Mouse (Mus musculus) heart, embryonic 15.5 days (tissue): ENCODE data around the gene Kcnq1. TPM values are rescaled to one million over a fixed set of nuclear protein-coding genes. Genes with fewer than 3 reads are reported as not detected.

Source experiments
- ATAC-seq: fragments of 200-750 bp; cut with Nextera tagmentation; replicated peaks from 2 replicates; pipeline ENCODE4 v1.8.0; 2017; ENCODE audit warnings: low read depth, moderate TSS enrichment; ENCODE audit not compliant: insufficient number of reproducible peaks, insufficient read depth, low FRiP score
- H3K27ac ChIP-seq: fragments of 300-500 bp; sonication (generic); 2 replicates; pipeline ENCODE4 v1.5.1; 2015; ENCODE audit warnings: mild to moderate bottlenecking, inconsistent platforms
- H3K27me3 ChIP-seq: fragments of 300-500 bp; sonication (generic); 2 replicates; pipeline ENCODE4 v1.6.1; 2015; ENCODE audit warnings: inconsistent platforms
- H3K36me3 ChIP-seq: fragments of 300-500 bp; sonication (generic); 2 replicates; pipeline ENCODE4 v1.6.1; 2015; ENCODE audit warnings: mild to moderate bottlenecking, inconsistent platforms
- H3K4me1 ChIP-seq: fragments of 300-500 bp; sonication (generic); replicated peaks from 2 replicates; pipeline ENCODE4 v1.6.1; 2015; ENCODE audit warnings: inconsistent platforms
- H3K4me2 ChIP-seq: fragments of 300-500 bp; sonication (generic); 2 replicates; pipeline ENCODE4 v1.6.1; 2015; ENCODE audit warnings: inconsistent platforms, mild to moderate bottlenecking, moderate library complexity
- H3K4me3 ChIP-seq: fragments of 300-500 bp; sonication (generic); 2 replicates; pipeline ENCODE4 v1.5.1; 2015; ENCODE audit warnings: mild to moderate bottlenecking, inconsistent platforms
- H3K9ac ChIP-seq: fragments of 300-500 bp; sonication (generic); 2 replicates; pipeline ENCODE4 v1.6.1; 2015; ENCODE audit warnings: mild to moderate bottlenecking, inconsistent platforms
- H3K9me3 ChIP-seq: fragments of 300-500 bp; sonication (generic); replicated peaks from 2 replicates; pipeline ENCODE4 v1.6.1; 2016; ENCODE audit warnings: inconsistent platforms
- WGBS: fragments of 180-500 bp; shearing (Covaris S2); methylation state at CpG from one replicate; pipeline ENCODE4 v1.1.7; 2015; ENCODE audit warnings: mixed read lengths; 5-methylcytosine and 5-hydroxymethylcytosine counted together
- polyA plus RNA-seq: library from polyadenylated mRNA; unstranded; fragments of >200 nt; fragmentation: Nextera tagmentation; extraction: Ambion mirVana; gene quantifications from 2 replicates; pipeline ENCODE4 v1.2.1, GENCODE M21; 2015

Kcnq1 gene
- polyA plus RNA-seq, 1 experiment from 2014 or later: 27.5 TPM

- H3K27me3 ChIP-seq: no peaks in the 10 kb centered on the region
- ATAC-seq: no peak
- 42% methylated on average over 5 of the region's 5 CpGs for WGBS
These were observed 212.3 kb downstream of the Kcnq1 start for GRCm38 (mm10) chr7:143318512-143318911.

GRCm38 (mm10) chr7:143320367-143320766 lies 214.2 kb downstream of the Kcnq1 start:
- Histone ChIP-seq H3K36me3 (no peaks in the 10 kb centered on the region), H3K4me2 (no peak overlapping the region), H3K4me3 (no peak overlapping the region), H3K9ac (no peak overlapping the region), H3K27me3 (no peaks in the 10 kb centered on the region), H3K9me3 (no peaks in the 10 kb centered on the region), H3K4me1 (peaks cover 23% of the 10 kb centered on the region), H3K27ac (peak overlapping the region; percentile 28)
- peak; percentile 47; the same call in 1 of the 2 replicates for ATAC-seq
- WGBS: 21% methylated on average over 8 of the region's 8 CpGs

More at GRCm38 (mm10) chr7:143318512-143318911, 212.3 kb downstream of the Kcnq1 start:
- Histone ChIP-seq H3K9me3 (no peaks in the 10 kb centered on the region), H3K4me1 (peaks cover 41% of the 10 kb centered on the region), H3K27ac (no peak overlapping the region), H3K4me2 (no peak overlapping the region), H3K4me3 (no peak overlapping the region), H3K36me3 (no peaks in the 10 kb centered on the region), H3K9ac (no peak overlapping the region)

GRCm38 (mm10) chr7:143325051-143325450 lies 218.9 kb downstream of the Kcnq1 start:
- no peaks in the 10 kb centered on the region for H3K27me3 ChIP-seq
- H3K9ac ChIP-seq: no peak overlapping the region
- no peak for ATAC-seq
- no peak overlapping the region for H3K4me3 ChIP-seq
- no peak overlapping the region for H3K4me2 ChIP-seq
- no peaks in the 10 kb centered on the region for H3K9me3 ChIP-seq
- H3K4me1 ChIP-seq: peaks cover 13% of the 10 kb centered on the region
- no peak overlapping the region for H3K27ac ChIP-seq
- 79% methylated on average over 16 of the region's 16 CpGs for WGBS
- H3K36me3 ChIP-seq: no peaks in the 10 kb centered on the region

- Histone ChIP-seq H3K4me1 (peaks cover 6% of the 10 kb centered on the region; the same call in 1 of the 2 replicates), H3K9me3 (no peaks in the 10 kb centered on the region), H3K27me3 (no peaks in the 10 kb centered on the region), H3K4me3 (no peak overlapping the region), H3K36me3 (no peaks in the 10 kb centered on the region), H3K4me2 (no peak overlapping the region), H3K9ac (no peak overlapping the region), H3K27ac (no peak overlapping the region)
- WGBS: 85% methylated on average over 18 of the region's 18 CpGs
- ATAC-seq: no peak
These were observed 222.2 kb downstream of the Kcnq1 start for GRCm38 (mm10) chr7:143328185-143328915.

- no peaks in the 10 kb centered on the region for H3K9me3 ChIP-seq
- H3K4me2 ChIP-seq: no peak overlapping the region
- no peak overlapping the region for H3K4me3 ChIP-seq
- H3K36me3 ChIP-seq: no peaks in the 10 kb centered on the region
- H3K27ac ChIP-seq: no peak overlapping the region
- H3K9ac ChIP-seq: no peak overlapping the region
- WGBS: 88% methylated on average over 14 of the region's 14 CpGs
- ATAC-seq: no peak
- peaks cover 12% of the 10 kb centered on the region for H3K4me1 ChIP-seq
- H3K27me3 ChIP-seq: no peaks in the 10 kb centered on the region
These were observed 223.1 kb downstream of the Kcnq1 start for GRCm38 (mm10) chr7:143329110-143329810.

- WGBS: 58% methylated on average over 8 of the region's 8 CpGs
- Histone ChIP-seq H3K9ac (no peak overlapping the region), H3K36me3 (no peaks in the 10 kb centered on the region), H3K9me3 (no peaks in the 10 kb centered on the region), H3K4me2 (no peak overlapping the region), H3K27me3 (no peaks in the 10 kb centered on the region), H3K27ac (no peak overlapping the region), H3K4me1 (peaks cover 12% of the 10 kb centered on the region), H3K4me3 (no peak overlapping the region)
- ATAC-seq: no peak
These were observed 226.9 kb downstream of the Kcnq1 start for GRCm38 (mm10) chr7:143333040-143333439.

GRCm38 (mm10) chr7:143333604-143334003 lies 227.4 kb downstream of the Kcnq1 start:
- ATAC-seq: no peak
- H3K4me2 ChIP-seq: no peak overlapping the region
- no peaks in the 10 kb centered on the region for H3K27me3 ChIP-seq
- H3K4me3 ChIP-seq: no peak overlapping the region
- H3K9me3 ChIP-seq: no peaks in the 10 kb centered on the region
- no peaks in the 10 kb centered on the region for H3K36me3 ChIP-seq
- H3K27ac ChIP-seq: no peak overlapping the region
- H3K4me1 ChIP-seq: peaks cover 12% of the 10 kb centered on the region
- WGBS: 32% methylated on average over 4 of the region's 4 CpGs
- H3K9ac ChIP-seq: no peak overlapping the region

- no peak overlapping the region for H3K4me3 ChIP-seq
- H3K9me3 ChIP-seq: no peaks in the 10 kb centered on the region
- H3K4me2 ChIP-seq: no peak overlapping the region
- H3K27me3 ChIP-seq: no peaks in the 10 kb centered on the region
- WGBS: 71% methylated on average over 4 of the region's 4 CpGs
- H3K27ac ChIP-seq: no peak overlapping the region
- H3K36me3 ChIP-seq: no peaks in the 10 kb centered on the region
- H3K4me1 ChIP-seq: peaks cover 28% of the 10 kb centered on the region
- no peak overlapping the region for H3K9ac ChIP-seq
- no peak for ATAC-seq
These were observed 232.5 kb downstream of the Kcnq1 start for GRCm38 (mm10) chr7:143338690-143339089.

GRCm38 (mm10) chr7:143340601-143341281 lies 234.6 kb downstream of the Kcnq1 start:
- 78% methylated on average over 15 of the region's 15 CpGs for WGBS
- Histone ChIP-seq H3K4me3 (no peak overlapping the region), H3K36me3 (no peaks in the 10 kb centered on the region), H3K4me2 (no peak overlapping the region), H3K27ac (no peak overlapping the region), H3K9me3 (no peaks in the 10 kb centered on the region), H3K9ac (no peak overlapping the region), H3K4me1 (peaks cover 29% of the 10 kb centered on the region), H3K27me3 (no peaks in the 10 kb centered on the region)
- no peak; the same call in 1 of the 2 replicates for ATAC-seq

- 24% methylated on average over 3 of the region's 3 CpGs for WGBS
- Histone ChIP-seq H3K9ac (no peak overlapping the region), H3K4me3 (no peak overlapping the region), H3K4me1 (peaks cover 29% of the 10 kb centered on the region), H3K27me3 (no peaks in the 10 kb centered on the region), H3K9me3 (no peaks in the 10 kb centered on the region), H3K4me2 (no peak overlapping the region), H3K27ac (peak overlapping the region; percentile 55), H3K36me3 (no peaks in the 10 kb centered on the region)
- peak; percentile 63; the same call in 1 of the 2 replicates for ATAC-seq
These were observed 235.3 kb downstream of the Kcnq1 start for GRCm38 (mm10) chr7:143341301-143341980.

- H3K9me3 ChIP-seq: no peaks in the 10 kb centered on the region
- H3K36me3 ChIP-seq: no peaks in the 10 kb centered on the region
- ATAC-seq: no peak
- no peaks in the 10 kb centered on the region for H3K27me3 ChIP-seq
- H3K9ac ChIP-seq: no peak overlapping the region
- 32% methylated on average over 12 of the region's 12 CpGs for WGBS
- H3K4me2 ChIP-seq: no peak overlapping the region
- no peak overlapping the region; the same call in 1 of the 2 replicates for H3K27ac ChIP-seq
- H3K4me1 ChIP-seq: peaks cover 34% of the 10 kb centered on the region
- no peak overlapping the region for H3K4me3 ChIP-seq
These were observed 237.7 kb downstream of the Kcnq1 start for GRCm38 (mm10) chr7:143343781-143344306.
